Mouse (Mus musculus): ENCODE results near the gene Cep57.
"Not testable (repeated sequence)": the region's sequence is repeated elsewhere in the genome, so short reads cannot be mapped to it uniquely, and the experiment has no call there.

The Cep57 gene

GRCm38 (mm10) chr9:13794756-13795155, 32.2 kb downstream of the Cep57 start:
- in situ Hi-C loops (cut with MboI, MseI) = no loop called here

- in situ Hi-C loops (cut with MboI, MseI) = no loop called here
Observed at GRCm38 (mm10) chr9:13794302-13794701, 32.6 kb downstream of the Cep57 start.

GRCm38 (mm10) chr9:13790864-13791263, 36.0 kb downstream of the Cep57 start:
- in situ Hi-C loops (cut with MboI, MseI) = not testable (repeated sequence)

- in situ Hi-C loops (cut with MboI, MseI) = no loop called here
Observed at GRCm38 (mm10) chr9:13781985-13782384, 44.9 kb downstream of the Cep57 start.

- in situ Hi-C loops (cut with MboI, MseI) = no loop called here
Observed at GRCm38 (mm10) chr9:13774732-13775131, 52.2 kb downstream of the Cep57 start.

- in situ Hi-C loops (cut with MboI, MseI) = no loop called here
Observed at GRCm38 (mm10) chr9:13766570-13766969, 60.3 kb downstream of the Cep57 start.

- in situ Hi-C loops (cut with MboI, MseI) = no loop called here
Observed at GRCm38 (mm10) chr9:13765624-13766023, 61.3 kb downstream of the Cep57 start.

GRCm38 (mm10) chr9:13760430-13760829, 66.5 kb downstream of the Cep57 start:
- in situ Hi-C loops (cut with MboI, MseI) = no loop called here

Measured in regulatory T cell (primary cell).